Mouse (Mus musculus): ENCODE data around the gene Mybbp1a. TPM values are rescaled to one million over a fixed set of nuclear protein-coding genes. Genes with fewer than 3 reads are reported as not detected.
A peak's percentile ranks its signal among the peaks of the same experiment; 100 is the strongest.

Gene Mybbp1a
- polyA plus RNA-seq, 2 experiments, result 110 to 127 TPM

DNA sequence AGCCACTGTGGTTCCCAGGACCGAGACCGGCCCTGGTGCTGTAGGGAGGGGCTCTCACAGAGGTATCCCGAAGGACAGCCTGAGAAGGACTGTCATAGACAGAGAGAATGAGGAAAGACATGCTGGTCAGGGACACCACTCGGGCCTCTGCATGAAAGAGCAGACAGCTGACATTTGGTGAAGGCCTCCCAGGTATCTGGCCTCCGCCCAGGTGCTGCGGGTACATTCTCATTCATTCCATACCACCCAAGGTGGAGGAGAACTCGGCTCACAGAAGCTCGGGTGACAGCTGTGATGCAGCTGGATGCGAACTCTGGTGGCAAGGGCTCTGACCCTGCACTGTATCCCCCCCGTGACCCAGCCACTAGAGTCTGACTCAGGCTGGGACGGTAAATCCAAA lies 44.8 kb downstream of the Mybbp1a start:
- Histone ChIP-seq H3K27ac (replicated peaks; ENCODE audit: low read depth, low read length) (no peak overlapping the region), H3K4me1 (ENCODE audit: control insufficient read depth, insufficient read depth, low read length) (peaks cover 9% of the 10 kb centered on the region), H3K9ac (ENCODE audit: low read depth, low read length, severe bottlenecking) (no peak overlapping the region), H3K4me2 (replicated peaks; ENCODE audit: low read depth, low read length, severe bottlenecking) (no peak overlapping the region), H3K36me3 (ENCODE audit: control insufficient read depth, insufficient read depth, low read length) (no peaks in the 10 kb centered on the region), H3K9me3 (ENCODE audit: control insufficient read depth, low read length) (no peaks in the 10 kb centered on the region), H3K27me3 (ENCODE audit: control insufficient read depth, insufficient read depth, low read length) (peaks cover 28% of the 10 kb centered on the region), H3K4me3 (replicated peaks; ENCODE audit: low read length) (no peak overlapping the region)
- ATAC-seq (ENCODE audit: low FRiP score, low read depth) (no peak), DNase-seq (ENCODE audit: low spot score) (no peak)
- TF ChIP-seq POLR2A (IDR thresholded peaks at IDR 0.05; ENCODE audit: borderline replicate concordance, extremely low read depth, insufficient read depth, insufficient read length), result no peak
- WGBS, result 69% methylated on average over 11 of the region's 11 CpGs

DNA sequence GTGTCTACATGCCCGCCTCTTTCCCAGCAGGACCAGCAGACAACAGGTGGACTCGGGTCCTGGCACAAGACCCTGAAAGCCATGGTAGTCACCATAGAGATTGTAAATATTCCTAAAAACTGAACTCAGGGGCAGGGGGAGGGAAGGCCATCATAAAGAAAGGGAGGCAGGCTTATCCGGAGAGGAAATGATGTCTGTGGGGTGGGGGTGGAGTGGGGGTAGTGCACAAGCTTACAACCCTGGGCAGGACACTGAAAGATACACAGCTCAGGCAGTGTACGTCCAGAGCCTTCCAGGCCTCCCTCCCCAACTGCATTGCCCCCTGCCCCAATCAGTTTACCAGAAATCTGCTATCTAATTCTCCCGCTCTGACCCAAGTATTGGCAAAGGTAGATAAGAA lies 46.0 kb downstream of the Mybbp1a start:
- no peak overlapping the region for H3K4me2 ChIP-seq (replicated peaks; ENCODE audit: low read depth, low read length, severe bottlenecking)
- peaks cover 28% of the 10 kb centered on the region for H3K27me3 ChIP-seq (ENCODE audit: control insufficient read depth, insufficient read depth, low read length)
- H3K9ac ChIP-seq (ENCODE audit: low read depth, low read length, severe bottlenecking), result no peak overlapping the region
- ATAC-seq (ENCODE audit: low FRiP score, low read depth) (no peak), DNase-seq (ENCODE audit: low spot score) (no peak)
- no peaks in the 10 kb centered on the region for H3K9me3 ChIP-seq (ENCODE audit: control insufficient read depth, low read length)
- H3K36me3 ChIP-seq (ENCODE audit: control insufficient read depth, insufficient read depth, low read length), result no peaks in the 10 kb centered on the region
- H3K27ac ChIP-seq (replicated peaks; ENCODE audit: low read depth, low read length), result no peak overlapping the region
- H3K4me1 ChIP-seq (ENCODE audit: control insufficient read depth, insufficient read depth, low read length), result peaks cover 9% of the 10 kb centered on the region
- TF ChIP-seq POLR2A (IDR thresholded peaks at IDR 0.05; ENCODE audit: borderline replicate concordance, extremely low read depth, insufficient read depth, insufficient read length), result no peak
- 49% methylated on average over 5 of the region's 5 CpGs for WGBS
- H3K4me3 ChIP-seq (replicated peaks; ENCODE audit: low read length), result no peak overlapping the region

DNA sequence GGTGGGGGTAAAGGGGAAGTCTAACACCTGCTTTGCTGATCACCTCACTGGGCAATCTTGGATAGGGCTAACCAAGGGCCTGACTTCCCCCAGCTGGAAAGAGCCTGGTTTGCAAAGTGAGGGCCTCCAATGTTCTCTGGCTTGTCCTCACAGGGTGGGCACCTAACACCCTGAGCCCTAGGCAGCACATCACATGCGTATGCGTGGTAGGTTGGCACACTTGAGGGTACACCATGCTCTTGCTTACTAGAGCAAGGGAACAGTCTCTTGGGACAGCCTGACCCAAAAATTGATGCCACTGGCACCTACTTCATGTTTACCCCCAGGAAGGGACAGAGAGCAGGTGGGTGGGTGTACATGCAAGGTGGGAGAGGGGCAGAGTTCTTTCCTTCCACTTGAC lies 46.6 kb downstream of the Mybbp1a start:
- no peak for TF ChIP-seq POLR2A (IDR thresholded peaks at IDR 0.05; ENCODE audit: borderline replicate concordance, extremely low read depth, insufficient read depth, insufficient read length)
- Histone ChIP-seq H3K36me3 (ENCODE audit: control insufficient read depth, insufficient read depth, low read length) (no peaks in the 10 kb centered on the region), H3K9me3 (ENCODE audit: control insufficient read depth, low read length) (no peaks in the 10 kb centered on the region), H3K4me2 (replicated peaks; ENCODE audit: low read depth, low read length, severe bottlenecking) (0 out of 2 replicates have a peak overlapping the region, but pooled peaks have one; percentile 1), H3K27me3 (ENCODE audit: control insufficient read depth, insufficient read depth, low read length) (peaks cover 28% of the 10 kb centered on the region), H3K4me1 (ENCODE audit: control insufficient read depth, insufficient read depth, low read length) (peaks cover 9% of the 10 kb centered on the region), H3K9ac (ENCODE audit: low read depth, low read length, severe bottlenecking) (no peak overlapping the region), H3K27ac (replicated peaks; ENCODE audit: low read depth, low read length) (no peak overlapping the region), H3K4me3 (replicated peaks; ENCODE audit: low read length) (no peak overlapping the region)
- 83% methylated on average over 2 of the region's 2 CpGs for WGBS
- DNase-seq (ENCODE audit: low spot score) (no peak), ATAC-seq (ENCODE audit: low FRiP score, low read depth) (no peak)

DNA sequence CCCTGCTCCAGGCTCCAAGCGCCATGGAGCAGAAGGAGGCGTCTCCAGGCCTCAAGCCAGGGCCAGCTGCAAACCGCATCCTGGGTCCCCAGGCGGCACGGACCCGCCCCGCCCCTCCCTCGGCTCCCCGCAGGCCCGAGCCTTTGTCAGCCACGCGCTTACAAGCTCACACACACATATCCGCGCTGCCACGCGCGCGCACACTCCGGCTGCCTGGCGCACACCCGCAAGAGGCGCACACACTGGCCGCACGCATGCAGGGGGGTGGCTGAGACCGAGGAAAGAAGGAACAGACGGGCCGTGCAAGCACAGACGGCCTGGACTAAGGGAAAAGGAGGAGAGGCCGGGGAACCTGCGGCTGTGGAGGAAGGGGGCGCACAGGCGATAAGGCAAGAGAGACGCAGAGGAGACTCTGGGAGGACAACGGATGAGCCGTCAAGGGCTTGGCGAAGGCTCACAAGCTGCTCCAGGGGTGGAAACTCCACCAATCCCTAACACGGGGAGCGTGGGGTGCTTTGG lies 47.7 kb downstream of the Mybbp1a start:
- DNase-seq (ENCODE audit: low spot score) (no peak), ATAC-seq (ENCODE audit: low FRiP score, low read depth) (no peak)
- Histone ChIP-seq H3K27ac (replicated peaks; ENCODE audit: low read depth, low read length) (no peak overlapping the region), H3K9me3 (ENCODE audit: control insufficient read depth, low read length) (no peaks in the 10 kb centered on the region), H3K4me2 (replicated peaks; ENCODE audit: low read depth, low read length, severe bottlenecking) (peak overlapping the region; percentile 98), H3K9ac (ENCODE audit: low read depth, low read length, severe bottlenecking) (peak overlapping the region; percentile 51), H3K36me3 (ENCODE audit: control insufficient read depth, insufficient read depth, low read length) (no peaks in the 10 kb centered on the region), H3K4me3 (replicated peaks; ENCODE audit: low read length) (peak overlapping the region; percentile 50), H3K27me3 (ENCODE audit: control insufficient read depth, insufficient read depth, low read length) (peaks cover 28% of the 10 kb centered on the region), H3K4me1 (ENCODE audit: control insufficient read depth, insufficient read depth, low read length) (peaks cover 9% of the 10 kb centered on the region)
- no peak for TF ChIP-seq POLR2A (IDR thresholded peaks at IDR 0.05; ENCODE audit: borderline replicate concordance, extremely low read depth, insufficient read depth, insufficient read length)
- WGBS, result 2% methylated on average over 38 of the region's 38 CpGs

DNA sequence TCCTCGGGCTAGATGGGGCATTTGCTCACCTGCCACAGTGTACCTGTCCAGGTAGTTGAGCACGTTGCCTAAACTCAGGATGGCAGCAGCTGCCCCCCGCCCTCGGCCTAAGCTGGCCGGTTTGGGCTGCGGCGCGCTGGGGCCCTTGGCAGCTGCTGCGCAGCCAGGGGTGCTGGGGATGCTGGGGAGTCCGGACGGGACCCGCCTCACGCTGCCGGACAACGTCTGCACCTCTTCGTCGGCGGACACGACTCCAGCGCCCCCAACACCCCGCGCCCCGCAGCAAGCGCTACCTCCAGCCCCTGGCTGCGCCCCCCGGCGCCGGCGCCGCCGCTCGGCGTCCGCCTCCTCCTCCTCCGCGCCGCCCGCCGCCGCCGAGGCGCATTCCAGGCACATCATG lies 48.2 kb downstream of the Mybbp1a start:
- WGBS, result 0% methylated on average over 10 of the region's 42 CpGs

More for the DNA sequence above, 48.2 kb downstream of the Mybbp1a start:
- peak overlapping the region; percentile 50 for H3K4me3 ChIP-seq (replicated peaks; ENCODE audit: low read length)
- H3K27ac ChIP-seq (replicated peaks; ENCODE audit: low read depth, low read length), result no peak overlapping the region
- no peak for DNase-seq (ENCODE audit: low spot score)
- peaks cover 28% of the 10 kb centered on the region for H3K27me3 ChIP-seq (ENCODE audit: control insufficient read depth, insufficient read depth, low read length)
- no peak for TF ChIP-seq POLR2A (IDR thresholded peaks at IDR 0.05; ENCODE audit: borderline replicate concordance, extremely low read depth, insufficient read depth, insufficient read length)
- H3K9ac ChIP-seq (ENCODE audit: low read depth, low read length, severe bottlenecking), result peak overlapping the region; percentile 51
- H3K9me3 ChIP-seq (ENCODE audit: control insufficient read depth, low read length), result no peaks in the 10 kb centered on the region
- H3K4me2 ChIP-seq (replicated peaks; ENCODE audit: low read depth, low read length, severe bottlenecking), result peak overlapping the region; percentile 98
- peaks cover 9% of the 10 kb centered on the region for H3K4me1 ChIP-seq (ENCODE audit: control insufficient read depth, insufficient read depth, low read length)
- ATAC-seq (ENCODE audit: low FRiP score, low read depth), result no peak
- no peaks in the 10 kb centered on the region for H3K36me3 ChIP-seq (ENCODE audit: control insufficient read depth, insufficient read depth, low read length)
